Mouse (Mus musculus) heart, postnatal 0 days (tissue): ENCODE data around the gene Serpina16. TPM values are rescaled to one million over a fixed set of nuclear protein-coding genes. Genes with fewer than 3 reads are reported as not detected.

Source experiments
- ATAC-seq: fragments of 200-750 bp; cut with Nextera tagmentation; 2 replicates; pipeline ENCODE4 v1.8.0; 2017; ENCODE audit warnings: low read depth, moderate number of reproducible peaks, moderate library complexity; ENCODE audit not compliant: insufficient read depth
- DNase-seq: peaks from one replicate; pipeline ENCODE4 v3.0.0-alpha.2; 2016; ENCODE audit warnings: low spot score
- H3K27ac ChIP-seq: fragments of 300-500 bp; sonication (generic); 2 replicates; pipeline ENCODE4 v1.5.1; 2014; ENCODE audit warnings: low read depth, mild to moderate bottlenecking
- H3K27me3 ChIP-seq: fragments of 300-500 bp; sonication (generic); 2 replicates; pipeline ENCODE4 v1.6.1; 2014; ENCODE audit warnings: low read length, mixed read lengths; ENCODE audit not compliant: control insufficient read depth, insufficient read depth
- H3K36me3 ChIP-seq: fragments of 300-500 bp; sonication (generic); replicated peaks from 2 replicates; pipeline ENCODE4 v1.6.1; 2014; ENCODE audit warnings: low read length, mixed read lengths; ENCODE audit not compliant: control insufficient read depth, insufficient read depth
- H3K4me1 ChIP-seq: fragments of 300-500 bp; sonication (generic); 2 replicates; pipeline ENCODE4 v1.6.1; 2014; ENCODE audit warnings: antibody characterized with exemption; ENCODE audit not compliant: control insufficient read depth, insufficient read depth
- H3K4me2 ChIP-seq: fragments of 300-500 bp; sonication (generic); 2 replicates; pipeline ENCODE4 v1.6.1; 2014; ENCODE audit warnings: low read depth, mild to moderate bottlenecking, low read length, moderate library complexity
- H3K4me3 ChIP-seq: fragments of 300-500 bp; sonication (generic); 2 replicates; pipeline ENCODE4 v1.5.1; 2014; ENCODE audit warnings: low read depth, low read length
- H3K9ac ChIP-seq: fragments of 300-500 bp; sonication (generic); replicated peaks from 2 replicates; pipeline ENCODE4 v1.6.1; 2014; ENCODE audit warnings: low read depth, low read length, mixed read lengths
- H3K9me3 ChIP-seq: fragments of 300-500 bp; sonication (generic); replicated peaks from 2 replicates; pipeline ENCODE4 v1.6.1; 2016; ENCODE audit warnings: low read length; ENCODE audit not compliant: control insufficient read depth
- CTCF ChIP-seq: IDR thresholded peaks from 2 replicates; pipeline ENCODE4 v1.5.1; 2016; ENCODE audit warnings: antibody characterized with exemption, control low read depth, low read depth
- EP300 ChIP-seq: IDR thresholded peaks from 2 replicates; pipeline ENCODE4 v1.6.1; 2016; ENCODE audit warnings: antibody characterized with exemption, low read depth
- WGBS: fragments of 180-500 bp; shearing (Covaris S2); extraction: QIAGEN DNeasy Blood & Tissue Kit; methylation state at CpG from one replicate; pipeline ENCODE4 v1.1.7; 2014; 5-methylcytosine and 5-hydroxymethylcytosine counted together
- polyA plus RNA-seq: library from polyadenylated mRNA; unstranded; fragments of >200 nt; fragmentation: Nextera tagmentation; extraction: Ambion mirVana; gene quantifications from 2 replicates; pipeline ENCODE4 v1.2.1, GENCODE M21; 2015
- total RNA-seq: library from RNA; depleted of rRNA; stranded (reverse); fragments of >200 nt; gene quantifications from 2 replicates; pipeline ENCODE4 v1.2.3, GENCODE M21; 2014; ENCODE audit warnings: low replicate concordance

Gene Serpina16
- total and polyA plus RNA-seq, 2 experiments from 2014 or later, result not detected

DNA sequence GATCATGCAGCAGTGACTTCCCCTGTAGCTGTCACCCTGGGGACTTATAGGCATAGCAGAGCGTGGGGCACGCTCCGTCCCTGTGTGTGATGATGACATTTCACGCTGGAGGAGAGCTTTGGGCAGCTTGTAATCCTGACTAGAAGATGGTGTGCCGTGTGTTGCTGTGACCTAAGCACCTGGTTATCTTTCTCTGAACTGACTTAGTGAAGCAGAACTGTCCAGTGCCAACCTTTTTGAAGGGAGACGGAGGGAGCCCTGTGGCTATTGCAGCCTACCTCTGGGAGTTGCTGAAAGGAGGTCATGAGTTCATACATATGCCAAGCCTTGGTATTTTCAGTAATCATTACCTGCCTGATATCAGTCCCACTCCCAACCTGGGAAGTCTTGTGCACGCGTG, 19.5 kb upstream of the Serpina16 start, which contains the start of gene Serpina1f:
Gene Serpina1f, minus strand, starts transcription at position 101 of the 400 bp plus-strand sequence.
- H3K4me2 ChIP-seq, result no peak within 1 kb of the TSS
- TF ChIP-seq CTCF (no peak), EP300 (no peak)
- no peak for DNase-seq
- no peaks in the 10 kb centered on the region for H3K27me3 ChIP-seq
- H3K4me1 ChIP-seq, result no peaks in the 10 kb centered on the region
- H3K9me3 ChIP-seq, result no peaks in the 10 kb centered on the region
- no peak within 1 kb of the TSS for H3K4me3 ChIP-seq
- no peak for ATAC-seq
- no peak within 1 kb of the TSS for H3K9ac ChIP-seq
- H3K36me3 ChIP-seq, result no peaks in the 10 kb centered on the region
- no peak within 1 kb of the TSS for H3K27ac ChIP-seq
- WGBS, result 77% methylated on average over 8 of the region's 8 CpGs

DNA sequence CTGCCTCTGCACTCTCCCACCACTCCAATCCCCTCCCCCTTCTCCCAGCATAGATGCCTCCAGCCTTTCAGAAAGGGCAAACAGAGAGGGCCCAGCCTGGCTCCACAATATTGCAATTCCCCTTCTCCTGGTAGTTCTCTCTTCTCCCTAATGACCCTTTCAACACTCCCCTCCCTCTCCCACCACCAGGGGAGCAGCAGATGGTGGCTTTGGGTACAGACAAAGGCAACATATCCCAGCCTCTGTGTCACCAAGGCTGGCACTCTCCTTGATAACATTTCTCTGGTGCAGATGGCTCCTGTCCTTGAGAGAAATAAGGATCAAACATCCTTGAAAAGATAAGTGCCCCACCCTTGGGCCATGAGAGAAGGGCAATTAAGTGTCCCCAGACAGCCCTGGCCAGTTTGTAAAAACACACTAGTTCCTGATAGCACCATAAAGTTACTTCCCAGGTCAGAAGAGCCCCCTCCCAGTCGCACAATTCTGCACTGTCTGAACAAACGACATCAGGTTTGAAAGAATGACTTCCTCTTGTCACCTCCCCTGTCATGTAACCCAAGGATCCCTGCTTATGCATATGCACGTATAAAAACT, 12.4 kb upstream of the Serpina16 start:
- H3K27me3 ChIP-seq, result no peaks in the 10 kb centered on the region
- H3K4me1 ChIP-seq, result no peaks in the 10 kb centered on the region
- H3K9me3 ChIP-seq, result no peaks in the 10 kb centered on the region
- WGBS, result 21% methylated on average over 3 of the region's 3 CpGs
- no peak overlapping the region for H3K9ac ChIP-seq
- no peak overlapping the region for H3K4me3 ChIP-seq
- no peak overlapping the region for H3K27ac ChIP-seq
- H3K36me3 ChIP-seq, result no peaks in the 10 kb centered on the region
- no peak for ATAC-seq
- TF ChIP-seq CTCF, result no peak
- no peak for TF ChIP-seq EP300
- no peak for DNase-seq
- no peak overlapping the region for H3K4me2 ChIP-seq

GRCm38 (mm10) chr12:103687021-103687420, 11.1 kb upstream of the Serpina16 start:
- H3K4me2 ChIP-seq, result no peak overlapping the region

GRCm38 (mm10) chr12:103686050-103686449, 10.1 kb upstream of the Serpina16 start:
- ATAC-seq, result no peak
- H3K4me3 ChIP-seq, result no peak overlapping the region
- whole genome bisulfite sequencing, result 73% methylated on average over 3 of the region's 3 CpGs
- no peak for DNase-seq
- H3K27ac ChIP-seq, result no peak overlapping the region
- H3K27me3 ChIP-seq, result no peaks in the 10 kb centered on the region
- H3K36me3 ChIP-seq, result no peaks in the 10 kb centered on the region
- H3K4me1 ChIP-seq, result no peaks in the 10 kb centered on the region
- H3K9ac ChIP-seq, result no peak overlapping the region
- TF ChIP-seq EP300 (no peak), CTCF (no peak)
- no peak overlapping the region for H3K4me2 ChIP-seq
- no peaks in the 10 kb centered on the region for H3K9me3 ChIP-seq

More at GRCm38 (mm10) chr12:103687021-103687420, 11.1 kb upstream of the Serpina16 start:
- no peaks in the 10 kb centered on the region for H3K36me3 ChIP-seq
- H3K4me1 ChIP-seq, result no peaks in the 10 kb centered on the region
- no peak overlapping the region for H3K4me3 ChIP-seq
- no peaks in the 10 kb centered on the region for H3K27me3 ChIP-seq
- no peak for ATAC-seq
- H3K27ac ChIP-seq, result no peak overlapping the region
- no peak for TF ChIP-seq CTCF
- TF ChIP-seq EP300, result no peak
- no peaks in the 10 kb centered on the region for H3K9me3 ChIP-seq
- no peak overlapping the region for H3K9ac ChIP-seq
- WGBS, result 56% methylated on average over 7 of the region's 7 CpGs
- DNase-seq, result no peak

DNA sequence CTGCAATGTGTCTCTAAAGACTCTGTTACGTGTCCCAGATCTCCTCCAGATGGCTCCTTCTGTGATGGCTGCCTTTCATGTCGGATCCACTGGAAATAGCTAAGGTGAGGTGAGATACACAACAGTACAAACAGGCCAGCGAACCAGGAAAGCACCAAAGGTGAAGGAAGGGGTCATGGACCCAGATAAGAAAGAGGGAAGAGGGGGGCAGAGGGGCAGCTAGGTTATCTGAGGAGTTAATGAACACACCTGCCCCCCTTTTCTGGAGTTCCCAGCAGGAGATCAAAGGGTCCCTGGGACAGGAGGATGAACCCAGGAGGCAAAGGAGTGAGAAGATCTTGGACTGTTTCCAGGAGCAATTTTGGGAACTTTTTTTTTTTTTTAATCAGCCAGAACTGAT, 9.4 kb upstream of the Serpina16 start:
- WGBS, result 44% methylated on average over 3 of the region's 3 CpGs
- Histone ChIP-seq H3K9me3 (no peaks in the 10 kb centered on the region), H3K9ac (no peak overlapping the region), H3K27me3 (no peaks in the 10 kb centered on the region), H3K4me2 (no peak overlapping the region), H3K27ac (no peak overlapping the region), H3K36me3 (no peaks in the 10 kb centered on the region), H3K4me1 (no peaks in the 10 kb centered on the region), H3K4me3 (no peak overlapping the region)
- no peak for DNase-seq
- no peak for ATAC-seq
- no peak for TF ChIP-seq EP300
- no peak for TF ChIP-seq CTCF

GRCm38 (mm10) chr12:103683775-103684174, 7.8 kb upstream of the Serpina16 start:
- Histone ChIP-seq H3K27me3 (no peaks in the 10 kb centered on the region), H3K4me2 (no peak overlapping the region), H3K4me3 (no peak overlapping the region), H3K9me3 (no peaks in the 10 kb centered on the region), H3K9ac (no peak overlapping the region), H3K4me1 (no peaks in the 10 kb centered on the region), H3K36me3 (no peaks in the 10 kb centered on the region), H3K27ac (no peak overlapping the region)
- WGBS, result 50% methylated on average over 4 of the region's 4 CpGs
- no peak for TF ChIP-seq EP300
- no peak for TF ChIP-seq CTCF
- ATAC-seq (no peak), DNase-seq (no peak)
